Mouse (Mus musculus) kidney, adult 2 months (tissue): ENCODE data around the gene Dicer1.

Experiments used
- CTCF ChIP-seq: fragments of 200-500 bp; conservative IDR thresholded peaks from 2 replicates; pipeline ENCODE4 v1.5.1; 2011; ENCODE audit warnings: low read depth, mild to moderate bottlenecking, control low read depth, low read length, moderate library complexity, mixed read lengths; ENCODE audit not compliant: insufficient read depth, insufficient read length
- POLR2A ChIP-seq: fragments of 200-500 bp; IDR thresholded peaks from one replicate; pipeline ENCODE4 v1.6.1; 2011; ENCODE audit warnings: low read depth, low read length, control low read depth

- no peak for TF ChIP-seq CTCF
- no peak for TF ChIP-seq POLR2A
Observed at GRCm38 (mm10) chr12:104676535-104677370, 75.0 kb downstream of the Dicer1 start.
